Mouse (Mus musculus): ENCODE results near the gene Clip3. TPM values are rescaled to one million over a fixed set of nuclear protein-coding genes. Genes with fewer than 3 reads are reported as not detected.

The Clip3 gene
- total and polyA plus RNA-seq, 2 experiments from 2014 or later: 108 to 178 TPM

GRCm38 (mm10) chr7:30269641-30270040, 21.9 kb upstream of the Clip3 start:
- Histone ChIP-seq H3K9me3 (ENCODE audit: low read length) (no peaks in the 10 kb centered on the region), H3K4me1 (ENCODE audit: insufficient read depth) (no peaks in the 10 kb centered on the region), H3K4me2 (ENCODE audit: low read depth) (no peak overlapping the region), H3K27ac (ENCODE audit: low read depth, low read length) (no peak overlapping the region), H3K4me3 (ENCODE audit: low read depth, low read length) (no peak overlapping the region), H3K36me3 (ENCODE audit: insufficient read depth) (peaks cover 2% of the 10 kb centered on the region; the same call in 1 of the 2 replicates), H3K9ac (no peak overlapping the region), H3K27me3 (ENCODE audit: insufficient read depth, low read length) (no peaks in the 10 kb centered on the region)
- WGBS: 84% methylated on average over 4 of the region's 4 CpGs
- DNase-seq: no peak
- no peak for TF ChIP-seq CTCF (IDR thresholded peaks at IDR 0.05; ENCODE audit: low read depth)
- ATAC-seq: no peak

- WGBS: 88% methylated on average over 6 of the region's 6 CpGs
- Histone ChIP-seq H3K9ac (no peak overlapping the region), H3K9me3 (ENCODE audit: low read length) (no peaks in the 10 kb centered on the region), H3K4me1 (ENCODE audit: insufficient read depth) (no peaks in the 10 kb centered on the region), H3K27ac (ENCODE audit: low read depth, low read length) (no peak overlapping the region), H3K4me2 (ENCODE audit: low read depth) (no peak overlapping the region), H3K36me3 (ENCODE audit: insufficient read depth) (no peaks in the 10 kb centered on the region), H3K27me3 (ENCODE audit: insufficient read depth, low read length) (no peaks in the 10 kb centered on the region), H3K4me3 (ENCODE audit: low read depth, low read length) (no peak overlapping the region)
- TF ChIP-seq CTCF (IDR thresholded peaks at IDR 0.05; ENCODE audit: low read depth): no peak
- ATAC-seq (no peak), DNase-seq (no peak)
Observed at GRCm38 (mm10) chr7:30274383-30274782, 17.1 kb upstream of the Clip3 start.

GRCm38 (mm10) chr7:30278911-30279310, 12.6 kb upstream of the Clip3 start:
- no peak overlapping the region for H3K4me3 ChIP-seq (ENCODE audit: low read depth, low read length)
- H3K4me1 ChIP-seq (ENCODE audit: insufficient read depth): 0 out of 2 replicates have a peak, but pooled peaks cover 4% of the 10 kb centered on the region
- no peaks in the 10 kb centered on the region for H3K9me3 ChIP-seq (ENCODE audit: low read length)
- no peak overlapping the region for H3K9ac ChIP-seq
- H3K27me3 ChIP-seq (ENCODE audit: insufficient read depth, low read length): no peaks in the 10 kb centered on the region
- H3K27ac ChIP-seq (ENCODE audit: low read depth, low read length): no peak overlapping the region
- ATAC-seq (no peak), DNase-seq (no peak)
- H3K4me2 ChIP-seq (ENCODE audit: low read depth): no peak overlapping the region
- no peaks in the 10 kb centered on the region for H3K36me3 ChIP-seq (ENCODE audit: insufficient read depth)
- TF ChIP-seq CTCF (IDR thresholded peaks at IDR 0.05; ENCODE audit: low read depth): no peak
- 52% methylated on average over 2 of the region's 2 CpGs for WGBS

- WGBS: under 1% methylated on average over 6 of the region's 6 CpGs
- Histone ChIP-seq H3K9me3 (ENCODE audit: low read length) (no peaks in the 10 kb centered on the region), H3K9ac (peak overlapping the region; percentile 41), H3K27ac (ENCODE audit: low read depth, low read length) (no peak overlapping the region; the same call in 1 of the 2 replicates), H3K27me3 (ENCODE audit: insufficient read depth, low read length) (no peaks in the 10 kb centered on the region), H3K4me1 (ENCODE audit: insufficient read depth) (0 out of 2 replicates have a peak, but pooled peaks cover 4% of the 10 kb centered on the region), H3K4me2 (ENCODE audit: low read depth) (peak overlapping the region; percentile 86), H3K4me3 (ENCODE audit: low read depth, low read length) (peak overlapping the region; percentile 69), H3K36me3 (ENCODE audit: insufficient read depth) (no peaks in the 10 kb centered on the region)
- no peak for DNase-seq
- no peak for TF ChIP-seq CTCF (IDR thresholded peaks at IDR 0.05; ENCODE audit: low read depth)
- no peak for ATAC-seq
Observed at GRCm38 (mm10) chr7:30279536-30279935, 12.0 kb upstream of the Clip3 start.

DNA sequence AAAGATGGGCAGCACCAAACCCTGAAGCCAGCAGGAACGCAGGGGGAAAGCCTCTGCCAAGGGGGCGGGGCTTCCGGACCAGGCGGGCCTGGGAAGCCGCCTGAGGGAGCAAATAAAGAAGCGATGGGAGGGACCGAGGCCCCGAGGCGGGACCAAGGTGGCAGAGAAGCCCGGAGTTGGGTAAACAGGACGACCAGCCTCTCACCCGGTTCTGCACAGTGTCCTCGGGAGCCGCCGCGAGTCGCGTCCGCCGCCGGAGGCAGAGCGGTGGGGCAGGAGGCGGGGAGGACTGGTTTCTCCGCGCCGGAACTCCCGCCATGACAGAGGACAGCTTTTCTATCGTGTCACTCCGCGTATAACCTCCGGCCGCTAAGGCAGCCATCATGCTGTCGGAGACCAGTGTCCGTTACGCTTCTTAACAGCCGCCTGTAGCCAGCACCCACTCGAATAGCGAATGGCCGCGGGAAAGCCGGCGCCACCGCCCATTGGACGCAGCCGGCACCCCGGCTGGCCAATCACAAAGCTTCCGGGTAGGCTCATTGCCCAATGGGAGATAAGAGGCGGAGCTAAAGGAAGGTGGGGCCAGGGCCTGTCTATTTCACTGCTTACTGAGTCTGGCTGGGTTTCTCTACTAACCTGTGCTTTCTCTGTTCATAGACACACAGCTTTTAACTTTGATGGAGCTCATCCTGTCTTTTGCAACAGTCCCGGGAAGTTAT, 11.4 kb upstream of the Clip3 start, which contains the start of the genes Thap8 and Wdr62:
Gene Thap8, plus strand, starts transcription at position 144 of the 719 bp plus-strand sequence.
Gene Wdr62, minus strand, starts transcription at position 469 of the 719 bp plus-strand sequence.
- peak within 1 kb of the TSS; percentile 65 for H3K9ac ChIP-seq
- H3K27ac ChIP-seq (ENCODE audit: low read depth, low read length): peak within 1 kb of the TSS; percentile 99
- no peaks in the 10 kb centered on the region for H3K27me3 ChIP-seq (ENCODE audit: insufficient read depth, low read length)
- peak; percentile 97 for ATAC-seq
- TF ChIP-seq CTCF (IDR thresholded peaks at IDR 0.05; ENCODE audit: low read depth): no peak
- peak; percentile 97 for DNase-seq
- 0 out of 2 replicates have a peak, but pooled peaks cover 4% of the 10 kb centered on the region for H3K4me1 ChIP-seq (ENCODE audit: insufficient read depth)
- H3K4me2 ChIP-seq (ENCODE audit: low read depth): peak within 1 kb of the TSS; percentile 86
- H3K9me3 ChIP-seq (ENCODE audit: low read length): no peaks in the 10 kb centered on the region
- no peaks in the 10 kb centered on the region for H3K36me3 ChIP-seq (ENCODE audit: insufficient read depth)
- under 1% methylated on average over 49 of the region's 49 CpGs for WGBS
- peak within 1 kb of the TSS; percentile 69 for H3K4me3 ChIP-seq (ENCODE audit: low read depth, low read length)

GRCm38 (mm10) chr7:30280670-30281138, 10.8 kb upstream of the Clip3 start:
- peak; percentile 96 for DNase-seq
- Histone ChIP-seq H3K4me3 (ENCODE audit: low read depth, low read length) (peak overlapping the region; percentile 69), H3K27ac (ENCODE audit: low read depth, low read length) (peak overlapping the region; percentile 99), H3K4me1 (ENCODE audit: insufficient read depth) (0 out of 2 replicates have a peak, but pooled peaks cover 4% of the 10 kb centered on the region), H3K36me3 (ENCODE audit: insufficient read depth) (no peaks in the 10 kb centered on the region), H3K4me2 (ENCODE audit: low read depth) (peak overlapping the region; percentile 86), H3K27me3 (ENCODE audit: insufficient read depth, low read length) (no peaks in the 10 kb centered on the region), H3K9ac (peak overlapping the region; percentile 65), H3K9me3 (ENCODE audit: low read length) (no peaks in the 10 kb centered on the region)
- under 1% methylated on average over 20 of the region's 20 CpGs for WGBS
- peak; percentile 93 for ATAC-seq
- no peak for TF ChIP-seq CTCF (IDR thresholded peaks at IDR 0.05; ENCODE audit: low read depth)

DNA sequence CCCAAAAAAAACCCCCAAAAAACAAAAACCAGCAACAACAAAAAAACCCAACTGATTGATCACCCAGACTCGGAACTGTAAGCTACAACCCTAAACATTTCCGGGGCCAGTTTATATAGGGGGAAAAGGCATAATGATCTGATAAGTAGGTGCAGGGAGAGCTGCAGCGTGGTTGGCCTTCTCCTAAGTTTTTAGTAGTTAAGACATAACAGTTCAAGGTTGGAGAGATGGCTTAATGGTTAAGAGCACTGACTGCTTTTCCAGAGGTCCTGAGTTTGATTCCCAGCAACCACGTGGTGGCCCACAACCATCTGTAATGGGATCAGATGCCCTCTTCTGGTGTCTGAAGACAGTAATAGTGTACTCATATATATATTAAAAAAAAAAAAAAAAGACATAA, 10.0 kb upstream of the Clip3 start:
- no peak for TF ChIP-seq CTCF (IDR thresholded peaks at IDR 0.05; ENCODE audit: low read depth)
- 87% methylated on average over 4 of the region's 4 CpGs for WGBS
- Histone ChIP-seq H3K27me3 (ENCODE audit: insufficient read depth, low read length) (no peaks in the 10 kb centered on the region), H3K4me2 (ENCODE audit: low read depth) (peak overlapping the region; percentile 86; the same call in 1 of the 2 replicates), H3K27ac (ENCODE audit: low read depth, low read length) (no peak overlapping the region), H3K4me3 (ENCODE audit: low read depth, low read length) (no peak overlapping the region), H3K9me3 (ENCODE audit: low read length) (no peaks in the 10 kb centered on the region), H3K4me1 (ENCODE audit: insufficient read depth) (0 out of 2 replicates have a peak, but pooled peaks cover 4% of the 10 kb centered on the region), H3K36me3 (ENCODE audit: insufficient read depth) (no peaks in the 10 kb centered on the region), H3K9ac (no peak overlapping the region)
- ATAC-seq (no peak), DNase-seq (no peak)
